Mouse (Mus musculus) kidney, embryonic 15.5 days (tissue): ENCODE results near the gene Mtss1l. TPM values are rescaled to one million over a fixed set of nuclear protein-coding genes. Genes with fewer than 3 reads are reported as not detected.
A peak's percentile ranks its signal among the peaks of the same experiment; 100 is the strongest.

ENCODE experiments used
- ATAC-seq: fragments of 200-750 bp; cut with Nextera tagmentation; replicated peaks from 2 replicates; pipeline ENCODE4 v1.8.0; 2017; ENCODE audit warnings: moderate TSS enrichment; ENCODE audit not compliant: low FRiP score
- H3K27ac ChIP-seq: fragments of 300-500 bp; sonication (generic); 2 replicates; pipeline ENCODE4 v1.5.1; 2015; ENCODE audit warnings: mild to moderate bottlenecking, inconsistent platforms
- H3K27me3 ChIP-seq: fragments of 300-500 bp; sonication (generic); 2 replicates; pipeline ENCODE4 v1.6.1; 2015; ENCODE audit warnings: inconsistent platforms
- H3K36me3 ChIP-seq: fragments of 300-500 bp; sonication (generic); 2 replicates; pipeline ENCODE4 v1.6.1; 2015; ENCODE audit warnings: inconsistent platforms
- H3K4me1 ChIP-seq: fragments of 300-500 bp; sonication (generic); 2 replicates; pipeline ENCODE4 v1.6.1; 2015; ENCODE audit warnings: inconsistent platforms
- H3K4me2 ChIP-seq: fragments of 300-500 bp; sonication (generic); 2 replicates; pipeline ENCODE4 v1.6.1; 2015; ENCODE audit warnings: moderate library complexity, mild to moderate bottlenecking, inconsistent platforms
- H3K4me3 ChIP-seq: fragments of 300-500 bp; sonication (generic); replicated peaks from 2 replicates; pipeline ENCODE4 v1.5.1; 2015; ENCODE audit warnings: mild to moderate bottlenecking, inconsistent platforms
- H3K9ac ChIP-seq: fragments of 300-500 bp; sonication (generic); 2 replicates; pipeline ENCODE4 v1.6.1; 2015; ENCODE audit warnings: mild to moderate bottlenecking, inconsistent platforms
- H3K9me3 ChIP-seq: fragments of 300-500 bp; sonication (generic); replicated peaks from 2 replicates; pipeline ENCODE4 v1.6.1; 2016; ENCODE audit warnings: inconsistent platforms
- WGBS: fragments of 180-500 bp; shearing (Covaris S2); methylation state at CpG from one replicate; pipeline ENCODE4 v1.1.7; 2015; ENCODE audit warnings: mixed read lengths; 5-methylcytosine and 5-hydroxymethylcytosine counted together
- polyA plus RNA-seq: library from polyadenylated mRNA; unstranded; fragments of >200 nt; fragmentation: Nextera tagmentation; extraction: Ambion mirVana; gene quantifications from 2 replicates; pipeline ENCODE4 v1.2.1, GENCODE M21; 2015

Gene Mtss1l
- 8.3 and 8.4 TPM in 2 replicates for polyA plus RNA-seq

DNA sequence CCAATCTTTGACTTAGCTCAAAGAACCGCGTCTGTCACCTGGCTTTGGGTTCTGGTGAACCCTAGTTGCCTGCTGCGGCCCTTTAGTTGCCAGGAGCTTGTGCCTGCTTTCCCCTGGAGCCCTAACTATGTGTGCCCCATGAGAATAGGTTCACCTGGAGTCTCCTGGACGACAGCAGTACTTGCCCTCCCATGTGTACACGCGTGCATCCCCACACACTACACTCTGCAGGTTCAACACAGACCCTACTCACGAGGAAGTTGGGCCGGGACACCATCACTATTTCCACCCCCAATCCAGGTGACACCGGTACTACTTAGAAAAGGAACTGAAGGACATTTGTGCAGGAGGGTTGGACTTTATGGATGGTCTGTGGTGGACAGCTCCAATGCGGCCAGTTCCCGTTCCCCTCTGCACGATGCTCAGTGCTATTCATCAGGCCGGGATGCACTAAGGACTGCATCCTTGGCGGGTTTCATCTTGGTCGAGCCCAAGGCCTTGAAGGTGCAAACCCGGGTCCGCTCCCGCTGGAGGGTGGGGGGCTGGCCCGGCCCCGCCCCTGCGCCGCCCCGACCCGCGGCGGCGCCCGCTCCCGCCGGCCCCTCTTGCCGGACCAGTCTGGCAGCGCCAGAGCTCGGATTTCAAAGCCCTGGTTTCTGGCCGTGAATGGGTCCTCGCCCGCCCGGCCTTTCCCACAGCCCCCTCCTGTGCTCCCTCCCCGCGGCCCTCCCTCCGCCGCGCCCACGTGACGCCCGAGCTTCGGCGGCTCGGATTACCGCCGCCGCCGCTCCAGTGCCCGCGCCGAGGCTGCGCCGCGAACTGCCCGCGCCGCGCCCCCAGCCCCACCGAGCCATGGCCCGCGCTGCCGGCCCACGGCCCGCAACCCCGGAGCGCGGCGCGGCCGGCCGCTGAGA, at the start of gene Mtss1l:
Gene Mtss1l, plus strand, starts transcription at position 792 of the 914 bp plus-strand sequence.
- WGBS: 3% methylated on average over 66 of the region's 75 CpGs
- Histone ChIP-seq H3K36me3 (peaks cover 10% of the 10 kb centered on the region; the same call in 1 of the 2 replicates), H3K4me3 (peak within 1 kb of the TSS; percentile 81), H3K9me3 (no peaks in the 10 kb centered on the region), H3K27ac (peak within 1 kb of the TSS; percentile 92), H3K9ac (peak within 1 kb of the TSS; percentile 94), H3K4me2 (peak within 1 kb of the TSS; percentile 83), H3K4me1 (peaks cover 91% of the 10 kb centered on the region), H3K27me3 (no peaks in the 10 kb centered on the region)
- ATAC-seq: peak; percentile 87

DNA sequence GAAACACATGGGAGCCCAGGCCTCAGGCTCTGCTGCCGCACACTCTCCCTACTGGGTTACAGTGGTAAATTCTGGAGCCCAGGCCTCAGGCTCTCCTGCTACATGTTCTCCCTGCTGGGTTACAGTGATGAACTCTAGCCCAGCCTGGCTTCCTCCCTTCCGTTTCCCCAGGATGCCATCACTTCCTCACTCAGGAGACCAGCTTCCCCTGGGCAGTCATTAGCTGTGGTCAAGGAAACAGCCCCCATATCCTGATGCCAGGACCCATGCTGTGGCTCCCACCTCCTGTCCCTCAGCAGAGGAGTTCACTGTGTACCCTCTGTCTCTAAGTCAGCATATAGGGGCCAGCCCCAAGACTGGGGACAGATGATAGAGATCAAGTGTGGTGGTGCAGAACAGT, 49.1 kb upstream of the Mtss1l start:
- Histone ChIP-seq H3K4me2 (no peak overlapping the region), H3K36me3 (peaks cover 32% of the 10 kb centered on the region), H3K9ac (no peak overlapping the region), H3K4me1 (peaks cover 11% of the 10 kb centered on the region; the same call in 1 of the 2 replicates), H3K27me3 (no peaks in the 10 kb centered on the region), H3K27ac (peak overlapping the region; percentile 79), H3K4me3 (no peak overlapping the region), H3K9me3 (no peaks in the 10 kb centered on the region)
- 90% methylated on average over 2 of the region's 2 CpGs for WGBS
- ATAC-seq: peak; percentile 55; the same call in 1 of the 2 replicates

DNA sequence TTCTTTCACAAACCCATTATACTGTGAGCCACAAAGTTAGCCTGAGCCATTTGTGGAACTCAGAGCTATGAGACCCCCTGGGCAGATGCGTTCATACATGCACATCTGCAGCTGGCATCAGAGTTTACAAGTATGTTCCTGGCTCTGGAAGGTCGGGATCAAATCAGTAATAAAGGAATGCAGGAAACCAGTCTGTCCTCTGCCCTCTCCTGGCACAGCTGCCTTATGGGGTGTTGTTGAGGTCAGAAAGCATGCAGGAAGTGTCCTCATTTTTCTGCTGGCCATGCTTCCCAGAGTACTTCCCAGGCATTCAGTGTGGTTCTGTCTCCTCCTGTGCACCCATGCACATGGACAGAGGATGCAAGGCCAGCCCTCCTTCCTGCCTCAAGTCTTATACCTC, 48.1 kb upstream of the Mtss1l start:
- WGBS: 72% methylated on average over 2 of the region's 2 CpGs
- no peak overlapping the region for H3K4me2 ChIP-seq
- ATAC-seq: no peak
- peaks cover 32% of the 10 kb centered on the region for H3K36me3 ChIP-seq
- no peak overlapping the region for H3K4me3 ChIP-seq
- peak overlapping the region; percentile 79 for H3K27ac ChIP-seq
- no peaks in the 10 kb centered on the region for H3K9me3 ChIP-seq
- no peak overlapping the region for H3K9ac ChIP-seq
- no peaks in the 10 kb centered on the region for H3K27me3 ChIP-seq
- H3K4me1 ChIP-seq: peaks cover 11% of the 10 kb centered on the region; the same call in 1 of the 2 replicates

DNA sequence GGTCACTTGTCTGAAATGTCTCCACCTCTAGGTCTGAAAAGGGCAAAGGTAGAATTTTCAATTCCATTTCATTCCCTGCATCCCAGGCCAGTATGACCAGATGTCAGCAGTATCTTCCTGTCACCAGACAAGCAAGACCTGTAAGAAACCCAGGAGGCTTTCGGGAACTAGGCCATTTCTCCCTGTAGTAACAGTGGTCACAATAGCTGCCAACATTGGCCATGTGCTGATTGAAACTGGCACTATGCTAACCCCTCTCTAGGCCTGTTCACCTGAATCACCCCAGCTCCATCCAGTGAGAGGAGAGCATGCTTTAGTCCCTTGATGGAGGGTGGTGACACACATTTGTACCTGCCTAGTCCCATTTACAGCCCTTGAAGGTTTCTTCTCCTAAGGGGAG, 46.7 kb upstream of the Mtss1l start:
- H3K9ac ChIP-seq: no peak overlapping the region
- no peak overlapping the region for H3K27ac ChIP-seq
- H3K4me2 ChIP-seq: no peak overlapping the region
- WGBS: 95% methylated on average over 1 of the region's 1 CpGs
- H3K36me3 ChIP-seq: peaks cover 32% of the 10 kb centered on the region
- ATAC-seq: no peak
- H3K4me3 ChIP-seq: no peak overlapping the region
- peaks cover 11% of the 10 kb centered on the region; the same call in 1 of the 2 replicates for H3K4me1 ChIP-seq
- H3K9me3 ChIP-seq: no peaks in the 10 kb centered on the region
- H3K27me3 ChIP-seq: no peaks in the 10 kb centered on the region

DNA sequence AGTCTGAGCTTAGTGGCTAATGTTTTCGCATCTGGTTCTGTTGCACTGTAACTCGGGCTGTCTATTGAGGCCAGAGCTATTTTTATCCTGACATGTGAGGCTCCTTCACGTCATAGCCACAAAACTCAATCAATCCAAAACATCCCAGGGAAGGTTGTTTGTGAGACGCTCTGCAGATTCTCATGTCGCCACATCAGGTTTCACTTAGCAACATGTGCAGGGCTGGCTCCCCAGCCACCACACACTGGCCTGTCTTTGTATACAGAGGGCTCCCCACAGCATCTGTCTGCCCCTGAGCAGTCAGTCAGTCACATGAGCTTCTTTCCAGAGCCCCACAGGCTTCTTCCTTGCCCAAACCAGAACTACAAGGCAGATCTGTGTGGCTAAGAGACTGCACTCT, 44.6 kb upstream of the Mtss1l start:
- Histone ChIP-seq H3K4me1 (no peaks in the 10 kb centered on the region), H3K9me3 (no peaks in the 10 kb centered on the region), H3K36me3 (peaks cover 23% of the 10 kb centered on the region), H3K4me3 (no peak overlapping the region), H3K4me2 (no peak overlapping the region), H3K27me3 (no peaks in the 10 kb centered on the region), H3K9ac (no peak overlapping the region), H3K27ac (no peak overlapping the region; the same call in 1 of the 2 replicates)
- 72% methylated on average over 5 of the region's 5 CpGs for WGBS
- no peak for ATAC-seq

DNA sequence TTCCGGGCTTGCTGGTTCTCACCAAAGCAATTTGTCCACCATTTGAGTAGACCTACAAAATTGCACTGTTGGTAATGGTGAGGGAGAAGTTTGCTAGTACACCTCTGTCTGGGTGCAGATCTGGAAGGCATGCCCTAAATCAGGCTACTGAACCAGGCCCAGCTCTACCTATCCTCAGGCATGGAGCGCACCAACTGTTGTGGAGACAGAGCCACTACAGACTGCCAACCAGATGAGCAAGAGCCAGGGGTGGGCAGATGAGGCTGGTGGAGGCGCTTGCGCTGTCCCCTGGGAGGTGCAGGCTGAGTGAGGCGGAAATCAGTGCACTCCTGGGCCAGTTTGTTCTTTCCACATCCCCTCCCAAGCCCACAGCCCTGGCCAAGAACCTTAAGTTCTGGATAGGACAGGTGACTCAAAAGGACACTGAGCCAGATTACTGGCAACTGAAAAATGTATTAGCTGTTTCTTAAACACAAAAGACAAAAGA, 44.1 kb upstream of the Mtss1l start:
- Histone ChIP-seq H3K36me3 (peaks cover 23% of the 10 kb centered on the region), H3K9ac (no peak overlapping the region), H3K4me1 (no peaks in the 10 kb centered on the region), H3K27me3 (no peaks in the 10 kb centered on the region), H3K27ac (no peak overlapping the region), H3K4me3 (no peak overlapping the region), H3K4me2 (no peak overlapping the region), H3K9me3 (no peaks in the 10 kb centered on the region)
- WGBS: 90% methylated on average over 5 of the region's 5 CpGs
- no peak for ATAC-seq

DNA sequence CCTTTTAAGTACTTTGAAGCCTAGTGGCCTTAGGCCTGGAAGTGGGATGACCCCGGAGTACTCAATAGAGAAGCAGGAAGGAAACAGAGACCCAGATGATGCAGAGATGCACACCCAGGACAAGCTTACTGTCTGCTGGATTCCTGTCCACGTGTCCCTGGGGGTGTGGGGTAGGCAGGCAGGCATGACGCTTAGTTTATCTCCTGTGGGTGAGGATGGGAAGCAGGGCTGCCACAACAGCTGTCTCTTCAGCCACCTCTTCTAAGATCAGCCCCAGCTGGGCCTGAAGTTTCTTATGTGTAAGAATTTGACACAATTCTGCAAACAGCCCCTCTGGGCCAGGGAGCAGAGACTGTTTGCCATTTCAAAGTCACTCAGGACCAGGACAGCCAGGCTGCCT, 42.3 kb upstream of the Mtss1l start:
- WGBS: 45% methylated on average over 3 of the region's 3 CpGs
- no peak for ATAC-seq

DNA sequence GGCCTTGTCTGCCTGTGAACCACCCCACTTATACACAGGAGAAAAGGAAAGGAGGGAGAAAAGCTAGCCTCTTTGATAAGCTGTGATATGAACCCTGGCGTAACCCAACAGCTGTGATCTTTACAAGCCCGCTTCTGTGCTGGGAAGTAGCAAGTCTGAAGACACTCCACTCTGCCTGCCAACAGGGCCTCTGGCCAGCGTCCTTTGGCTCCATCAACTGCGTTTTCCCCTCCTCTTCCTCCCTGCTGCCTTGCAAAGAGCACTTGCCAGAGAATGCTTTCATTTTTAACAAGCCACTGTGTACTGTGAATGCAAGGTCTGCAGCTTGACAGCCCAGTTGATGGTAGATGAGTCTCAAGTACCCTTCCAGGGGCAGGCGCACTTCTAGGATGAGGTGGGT, 33.5 kb upstream of the Mtss1l start:
- Histone ChIP-seq H3K4me2 (no peak overlapping the region), H3K36me3 (peaks cover 38% of the 10 kb centered on the region), H3K27ac (no peak overlapping the region; the same call in 1 of the 2 replicates), H3K9ac (no peak overlapping the region), H3K4me1 (no peaks in the 10 kb centered on the region), H3K4me3 (no peak overlapping the region), H3K27me3 (no peaks in the 10 kb centered on the region), H3K9me3 (no peaks in the 10 kb centered on the region)
- ATAC-seq: no peak
- WGBS: 83% methylated on average over 5 of the region's 5 CpGs

More for the DNA sequence above, 42.3 kb upstream of the Mtss1l start:
- H3K9ac ChIP-seq: no peak overlapping the region
- no peak overlapping the region for H3K4me3 ChIP-seq
- H3K36me3 ChIP-seq: peaks cover 36% of the 10 kb centered on the region
- no peak overlapping the region for H3K27ac ChIP-seq
- H3K9me3 ChIP-seq: no peaks in the 10 kb centered on the region
- H3K4me1 ChIP-seq: no peaks in the 10 kb centered on the region
- no peaks in the 10 kb centered on the region for H3K27me3 ChIP-seq
- no peak overlapping the region for H3K4me2 ChIP-seq

DNA sequence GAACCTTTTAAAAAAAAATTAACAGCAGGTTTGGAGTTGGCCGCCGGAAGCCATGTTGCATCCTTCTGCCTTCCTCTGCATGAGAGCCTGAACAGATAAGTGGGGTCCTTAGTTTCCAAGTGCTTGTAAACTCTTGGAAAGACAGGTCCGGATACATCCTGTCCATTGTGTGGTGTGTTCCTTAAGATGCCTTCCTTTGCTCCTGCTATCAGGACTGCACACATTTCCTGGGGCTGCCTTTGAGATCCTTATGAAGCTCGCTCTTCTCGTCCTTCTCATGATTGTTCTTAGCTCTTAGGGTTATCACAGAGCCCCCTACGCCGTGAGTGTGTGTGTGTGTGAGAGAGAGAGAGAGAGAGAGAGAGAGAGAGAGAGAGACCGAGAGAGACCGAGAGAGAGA, 31.3 kb upstream of the Mtss1l start:
- no peaks in the 10 kb centered on the region for H3K27me3 ChIP-seq
- no peaks in the 10 kb centered on the region for H3K4me1 ChIP-seq
- peak; percentile 43; the same call in 1 of the 2 replicates for ATAC-seq
- H3K4me3 ChIP-seq: no peak overlapping the region
- peaks cover 22% of the 10 kb centered on the region for H3K36me3 ChIP-seq
- no peaks in the 10 kb centered on the region for H3K9me3 ChIP-seq
- H3K4me2 ChIP-seq: no peak overlapping the region
- no peak overlapping the region for H3K9ac ChIP-seq
- 83% methylated on average over 9 of the region's 9 CpGs for WGBS
- H3K27ac ChIP-seq: 0 out of 2 replicates have a peak overlapping the region, but pooled peaks have one; percentile 48

DNA sequence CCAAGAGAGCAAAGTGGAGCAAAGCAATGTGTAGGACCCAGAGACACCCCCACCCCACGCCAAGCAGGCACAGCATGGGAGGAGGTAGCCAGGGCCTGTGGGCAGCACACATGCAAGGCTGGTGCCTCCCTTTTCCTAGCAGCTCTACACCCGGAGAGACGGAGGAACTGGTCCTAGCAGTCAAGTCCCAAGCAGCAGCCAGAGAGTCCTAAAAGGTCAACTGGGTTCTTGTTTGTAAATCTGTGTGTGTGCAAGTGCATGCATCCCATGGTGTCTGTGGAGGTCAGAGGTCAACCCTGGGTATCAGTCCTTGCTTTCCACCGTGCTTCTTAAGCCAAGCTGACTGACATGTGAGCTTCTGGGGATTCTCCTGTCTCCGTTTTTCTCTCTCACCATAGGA, 27.1 kb upstream of the Mtss1l start:
- ATAC-seq: no peak
- H3K4me2 ChIP-seq: no peak overlapping the region

DNA sequence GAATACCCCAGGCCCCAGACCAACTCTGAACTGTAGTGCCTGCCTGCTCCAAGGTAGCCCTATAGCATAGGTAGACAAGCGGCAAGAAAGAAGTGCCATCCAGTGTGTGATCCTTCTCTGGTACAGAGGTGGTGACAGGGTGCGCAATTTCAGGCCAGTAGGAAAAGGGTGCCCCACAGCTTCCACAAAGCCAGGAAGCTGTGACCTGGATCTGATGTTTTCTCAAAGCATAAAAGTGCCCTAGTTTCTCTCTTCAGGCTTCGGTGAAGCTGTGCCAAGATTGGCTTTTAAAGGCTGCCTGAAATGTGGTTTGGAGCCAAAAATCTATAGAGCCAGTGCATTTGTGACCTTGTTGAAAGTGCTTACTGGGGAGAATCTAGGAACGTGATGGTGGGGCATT, 26.4 kb upstream of the Mtss1l start:
- ATAC-seq: no peak
- 76% methylated on average over 4 of the region's 4 CpGs for WGBS
- H3K27me3 ChIP-seq: no peaks in the 10 kb centered on the region
- no peak overlapping the region for H3K4me3 ChIP-seq
- H3K36me3 ChIP-seq: peaks cover 24% of the 10 kb centered on the region; the same call in 1 of the 2 replicates
- H3K9me3 ChIP-seq: no peaks in the 10 kb centered on the region
- H3K4me2 ChIP-seq: no peak overlapping the region
- H3K9ac ChIP-seq: no peak overlapping the region
- H3K4me1 ChIP-seq: peaks cover 4% of the 10 kb centered on the region; the same call in 1 of the 2 replicates
- 0 out of 2 replicates have a peak overlapping the region, but pooled peaks have one; percentile 2 for H3K27ac ChIP-seq

More for the DNA sequence above, 27.1 kb upstream of the Mtss1l start:
- Histone ChIP-seq H3K27ac (no peak overlapping the region), H3K4me3 (no peak overlapping the region), H3K36me3 (peaks cover 21% of the 10 kb centered on the region; the same call in 1 of the 2 replicates), H3K9me3 (no peaks in the 10 kb centered on the region), H3K9ac (no peak overlapping the region), H3K4me1 (peaks cover 4% of the 10 kb centered on the region; the same call in 1 of the 2 replicates), H3K27me3 (no peaks in the 10 kb centered on the region)
- whole genome bisulfite sequencing: 80% methylated on average over 5 of the region's 5 CpGs

DNA sequence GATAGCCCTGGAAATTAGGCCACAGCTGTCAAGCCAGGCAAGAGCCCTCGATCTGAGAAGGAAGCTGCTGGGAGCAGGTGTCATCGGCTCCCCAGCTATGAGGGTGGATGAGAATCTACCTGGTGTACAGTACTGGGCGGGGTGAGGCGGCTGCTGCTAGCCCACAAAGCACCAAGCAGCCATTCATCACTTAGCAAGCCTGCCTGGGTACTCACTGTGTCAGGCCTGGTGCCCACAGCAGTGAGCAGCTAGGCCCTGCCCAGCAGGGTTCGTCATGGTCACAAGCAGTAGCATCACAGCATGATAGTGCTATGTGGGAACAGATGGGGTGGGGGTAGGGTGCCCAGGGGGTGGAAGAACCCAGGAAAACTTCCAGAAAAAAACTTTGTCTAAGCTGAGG, 25.8 kb upstream of the Mtss1l start:
- peaks cover 4% of the 10 kb centered on the region; the same call in 1 of the 2 replicates for H3K4me1 ChIP-seq
- peaks cover 24% of the 10 kb centered on the region; the same call in 1 of the 2 replicates for H3K36me3 ChIP-seq
- no peak for ATAC-seq
- H3K9ac ChIP-seq: no peak overlapping the region
- 84% methylated on average over 5 of the region's 5 CpGs for WGBS
- H3K9me3 ChIP-seq: no peaks in the 10 kb centered on the region
- no peaks in the 10 kb centered on the region for H3K27me3 ChIP-seq
- no peak overlapping the region for H3K4me3 ChIP-seq
- no peak overlapping the region for H3K4me2 ChIP-seq
- H3K27ac ChIP-seq: no peak overlapping the region
